Mouse (Mus musculus) limb, embryonic 14.5 days (tissue): ENCODE measurements around the gene Sh3pxd2a. TPM values are rescaled to one million over a fixed set of nuclear protein-coding genes. Genes with fewer than 3 reads are reported as not detected.
"Not testable (repeated sequence)": the region's sequence is repeated elsewhere in the genome, so short reads cannot be mapped to it uniquely, and the experiment has no call there.

Experiments
- ATAC-seq: fragments of 200-750 bp; cut with Nextera tagmentation; 2 replicates; pipeline ENCODE4 v1.8.0; 2017; ENCODE audit warnings: low read depth, moderate number of reproducible peaks, moderate TSS enrichment; ENCODE audit not compliant: low FRiP score
- DNase-seq: peaks from one replicate; pipeline ENCODE4 v3.0.0-alpha.2; 2015; ENCODE audit warnings: low spot score
- H3K27ac ChIP-seq: fragments of 300-500 bp; sonication (generic); replicated peaks from 2 replicates; pipeline ENCODE4 v1.5.1; 2014; ENCODE audit warnings: low read depth, mild to moderate bottlenecking, low read length, moderate library complexity, mixed read lengths
- H3K27me3 ChIP-seq: fragments of 300-500 bp; sonication (generic); 2 replicates; pipeline ENCODE4 v1.6.1; 2014; ENCODE audit warnings: low read length, mixed read lengths; ENCODE audit not compliant: control insufficient read depth, insufficient read depth
- H3K36me3 ChIP-seq: fragments of 300-500 bp; sonication (generic); 2 replicates; pipeline ENCODE4 v1.6.1; 2014; ENCODE audit warnings: mild to moderate bottlenecking, low read length, moderate library complexity, mixed read lengths; ENCODE audit not compliant: control insufficient read depth, insufficient read depth
- H3K4me1 ChIP-seq: fragments of 300-500 bp; sonication (generic); 2 replicates; pipeline ENCODE4 v1.6.1; 2014; ENCODE audit warnings: antibody characterized with exemption, low read length, mixed read lengths; ENCODE audit not compliant: control insufficient read depth, insufficient read depth
- H3K4me2 ChIP-seq: fragments of 300-500 bp; sonication (generic); replicated peaks from 2 replicates; pipeline ENCODE4 v1.6.1; 2014; ENCODE audit warnings: low read depth, mild to moderate bottlenecking, low read length, moderate library complexity; ENCODE audit not compliant: severe bottlenecking
- H3K4me3 ChIP-seq: fragments of 300-500 bp; sonication (generic); replicated peaks from 2 replicates; pipeline ENCODE4 v1.5.1; 2014; ENCODE audit warnings: low read length
- H3K9ac ChIP-seq: fragments of 300-500 bp; sonication (generic); 2 replicates; pipeline ENCODE4 v1.6.1; 2014; ENCODE audit warnings: mild to moderate bottlenecking, low read depth, low read length, moderate library complexity; ENCODE audit not compliant: severe bottlenecking
- H3K9me3 ChIP-seq: fragments of 300-500 bp; sonication (generic); 2 replicates; pipeline ENCODE4 v1.6.1; 2016; ENCODE audit warnings: low read length; ENCODE audit not compliant: control insufficient read depth
- POLR2A ChIP-seq: fragments of 200-500 bp; IDR thresholded peaks from 2 replicates; pipeline ENCODE4 v1.8.0; 2012; ENCODE audit warnings: inconsistent platforms, mild to moderate bottlenecking, moderate library complexity, borderline replicate concordance; ENCODE audit not compliant: insufficient read depth, insufficient read length; ENCODE audit errors: extremely low read depth
- whole genome bisulfite sequencing: fragments of 180-500 bp; shearing (Covaris S2); extraction: QIAGEN DNeasy Blood & Tissue Kit; methylation state at CpG from one replicate; pipeline ENCODE4 v1.1.7; 2014; 5-methylcytosine and 5-hydroxymethylcytosine counted together
- polyA plus RNA-seq, 2 experiments: library from polyadenylated mRNA; depleted of rRNA in 1 of 2; stranded (reverse) in 1 of 2; unstranded in 1 of 2; fragments of >200 nt; fragmentation: Nextera tagmentation in 1 of 2; extraction: Ambion mirVana in 1 of 2; gene quantifications; 2 replicates each; pipeline versions ENCODE4 v1.2.1 to v1.2.3; 2012 to 2014

The Sh3pxd2a gene
- polyA plus RNA-seq, 2 experiments, result 17.1 to 61.7 TPM

DNA sequence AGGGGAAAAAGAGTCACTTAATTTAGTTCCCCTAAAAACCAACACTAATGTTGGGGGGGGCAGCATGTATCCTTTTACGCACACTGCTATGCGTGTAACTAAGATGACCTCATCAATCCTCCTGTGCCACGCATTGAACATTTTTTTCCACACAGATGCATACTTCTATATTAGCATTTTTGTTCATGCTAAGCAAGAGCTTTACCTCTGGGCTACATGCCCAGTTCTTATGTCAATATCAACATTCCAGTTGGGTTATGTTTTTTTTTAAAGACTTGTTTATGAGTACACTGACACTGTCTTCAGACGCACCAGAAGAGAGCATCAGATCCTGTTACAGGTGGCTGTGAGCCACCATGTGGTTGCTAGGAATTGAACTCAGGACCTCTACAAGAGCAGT is 64.5 kb downstream of the Sh3pxd2a start:
- no peak for TF ChIP-seq POLR2A
- no peak overlapping the region for H3K9ac ChIP-seq
- no peaks in the 10 kb centered on the region for H3K36me3 ChIP-seq
- DNase-seq (peak; percentile 70), ATAC-seq (no peak; the same call in 1 of the 2 replicates)
- WGBS, result 46% methylated on average over 4 of the region's 4 CpGs
- no peaks in the 10 kb centered on the region for H3K9me3 ChIP-seq
- H3K4me3 ChIP-seq, result no peak overlapping the region
- no peak overlapping the region for H3K27ac ChIP-seq
- H3K4me1 ChIP-seq, result peaks cover 38% of the 10 kb centered on the region
- H3K27me3 ChIP-seq, result no peaks in the 10 kb centered on the region
- no peak overlapping the region for H3K4me2 ChIP-seq

DNA sequence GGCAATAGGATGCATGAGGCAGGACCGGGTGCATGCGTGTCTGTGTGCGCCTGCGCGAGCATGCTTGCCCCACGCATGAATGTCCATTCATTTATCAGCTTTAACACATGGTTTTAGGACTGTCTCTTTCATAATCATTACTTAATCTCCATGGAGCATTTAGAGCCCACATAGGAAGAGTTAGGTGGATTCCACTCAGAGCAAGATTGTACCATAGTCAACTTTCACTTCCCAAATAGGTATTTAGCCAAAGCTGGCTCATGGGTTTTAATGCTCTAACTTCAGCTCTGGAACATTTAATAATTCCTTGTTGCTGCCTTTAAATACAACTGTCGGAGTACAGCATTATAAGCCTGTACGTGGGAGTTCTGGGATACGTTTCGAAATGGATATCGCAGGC is 65.2 kb downstream of the Sh3pxd2a start:
- H3K9ac ChIP-seq, result no peak overlapping the region
- no peak for ATAC-seq

DNA sequence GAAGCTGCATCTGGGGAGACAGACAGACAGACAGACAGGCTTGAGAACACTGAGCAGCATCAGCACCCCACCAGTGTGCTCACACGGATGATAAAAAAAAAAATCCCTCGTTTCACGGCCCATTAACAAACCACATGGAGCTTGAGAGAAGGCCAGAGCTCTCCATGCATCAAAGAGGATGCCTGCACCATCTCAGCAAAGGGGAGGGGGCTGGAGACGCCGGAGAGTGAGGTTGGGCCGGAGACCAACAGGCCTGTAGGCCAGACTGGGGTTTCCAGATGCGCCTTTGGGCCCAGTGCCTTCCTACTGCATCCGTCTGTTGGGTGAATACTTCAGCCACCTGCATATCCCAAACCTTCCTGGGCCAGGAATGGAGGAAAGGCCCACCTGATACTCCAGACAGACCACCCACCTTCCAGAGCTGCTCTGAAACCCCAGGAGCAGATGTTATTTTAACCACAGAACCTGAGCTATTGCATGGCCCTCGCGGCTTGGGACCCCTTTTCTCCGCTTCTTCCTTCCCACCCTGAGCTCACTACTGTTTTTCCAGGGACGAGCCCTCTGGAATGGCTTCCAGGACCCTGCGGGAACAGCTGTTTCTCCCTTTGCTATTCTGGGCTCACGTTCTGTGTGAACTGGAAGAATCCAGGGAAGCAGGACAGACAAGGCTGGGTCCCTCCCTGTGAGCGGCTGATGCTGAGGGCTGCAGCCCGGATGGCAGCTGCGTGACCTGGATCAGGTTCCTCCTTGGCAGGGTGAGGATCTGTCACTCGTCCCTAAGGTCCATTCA is 66.1 kb downstream of the Sh3pxd2a start:
- Histone ChIP-seq H3K27ac (no peak overlapping the region; the same call in 1 of the 2 replicates), H3K27me3 (no peaks in the 10 kb centered on the region), H3K4me2 (no peak overlapping the region), H3K4me3 (no peak overlapping the region), H3K36me3 (no peaks in the 10 kb centered on the region), H3K9me3 (no peaks in the 10 kb centered on the region), H3K4me1 (peaks cover 32% of the 10 kb centered on the region), H3K9ac (no peak overlapping the region)
- TF ChIP-seq POLR2A, result no peak
- 29% methylated on average over 18 of the region's 18 CpGs for WGBS
- DNase-seq (peak; percentile 59), ATAC-seq (peak; percentile 78)

More for the DNA sequence above, 65.2 kb downstream of the Sh3pxd2a start:
- TF ChIP-seq POLR2A, result no peak
- no peaks in the 10 kb centered on the region for H3K9me3 ChIP-seq
- no peak overlapping the region for H3K27ac ChIP-seq
- H3K4me1 ChIP-seq, result peaks cover 38% of the 10 kb centered on the region
- H3K36me3 ChIP-seq, result no peaks in the 10 kb centered on the region
- DNase-seq, result no peak
- 84% methylated on average over 11 of the region's 11 CpGs for WGBS
- no peak overlapping the region for H3K4me2 ChIP-seq
- H3K27me3 ChIP-seq, result no peaks in the 10 kb centered on the region
- no peak overlapping the region for H3K4me3 ChIP-seq

DNA sequence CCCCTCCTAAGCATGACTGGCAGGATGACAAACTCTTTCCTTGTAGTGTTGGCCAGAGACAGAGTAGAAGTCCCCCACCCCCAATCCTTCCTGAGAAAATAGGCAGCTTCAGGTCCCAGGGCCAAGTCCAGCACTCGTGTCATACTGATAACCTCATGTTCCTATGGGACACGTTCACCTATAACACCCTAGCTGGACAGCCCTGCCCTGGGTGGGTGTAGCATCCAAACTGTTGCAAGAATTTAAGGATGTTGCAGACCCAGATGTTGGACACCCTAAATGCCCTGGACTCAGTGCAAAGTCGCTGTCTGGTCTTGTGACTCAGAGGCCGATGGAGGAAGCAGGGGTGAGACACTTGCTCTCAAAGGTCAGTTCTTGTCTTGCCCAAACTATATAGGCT is 68.9 kb downstream of the Sh3pxd2a start:
- DNase-seq, result no peak
- 88% methylated on average over 4 of the region's 4 CpGs for WGBS
- Histone ChIP-seq H3K36me3 (no peaks in the 10 kb centered on the region), H3K27ac (no peak overlapping the region), H3K4me2 (no peak overlapping the region), H3K27me3 (no peaks in the 10 kb centered on the region), H3K4me1 (peaks cover 19% of the 10 kb centered on the region), H3K4me3 (no peak overlapping the region), H3K9me3 (no peaks in the 10 kb centered on the region), H3K9ac (no peak overlapping the region)
- ATAC-seq, result no peak
- no peak for TF ChIP-seq POLR2A

GRCm38 (mm10) chr19:47394781-47395180 is 69.4 kb downstream of the Sh3pxd2a start:
- not testable (repeated sequence) for H3K27me3 ChIP-seq, H3K27ac ChIP-seq, H3K9me3 ChIP-seq, DNase-seq, H3K4me2 ChIP-seq, H3K36me3 ChIP-seq, H3K4me3 ChIP-seq, ATAC-seq, H3K9ac ChIP-seq
- 100% methylated on average over 1 of the region's 1 CpGs for WGBS
- H3K4me1 ChIP-seq, result peaks cover 19% of the 10 kb centered on the region

GRCm38 (mm10) chr19:47390878-47391277 is 73.3 kb downstream of the Sh3pxd2a start:
- Histone ChIP-seq H3K9me3 (no peaks in the 10 kb centered on the region), H3K27ac (no peak overlapping the region), H3K36me3 (no peaks in the 10 kb centered on the region), H3K27me3 (no peaks in the 10 kb centered on the region), H3K9ac (no peak overlapping the region), H3K4me2 (no peak overlapping the region), H3K4me1 (peaks cover 9% of the 10 kb centered on the region; the same call in 1 of the 2 replicates), H3K4me3 (no peak overlapping the region)
- no peak for TF ChIP-seq POLR2A
- DNase-seq (no peak), ATAC-seq (peak; percentile 32; the same call in 1 of the 2 replicates)
- 82% methylated on average over 13 of the region's 13 CpGs for WGBS
